Mouse (Mus musculus) erythroblast, embryonic 14.5 days (primary cell): ENCODE results near the gene Nudt4.

Source experiments
- GATA1 ChIP-seq: IDR thresholded peaks from 2 replicates; pipeline ENCODE4 v1.6.1; 2012; ENCODE audit warnings: low read length, inconsistent platforms, mixed read lengths
- TAL1 ChIP-seq: IDR thresholded peaks from 3 replicates; pipeline ENCODE4 v1.6.1; 2012; ENCODE audit warnings: low read length, inconsistent platforms, mixed read lengths

DNA sequence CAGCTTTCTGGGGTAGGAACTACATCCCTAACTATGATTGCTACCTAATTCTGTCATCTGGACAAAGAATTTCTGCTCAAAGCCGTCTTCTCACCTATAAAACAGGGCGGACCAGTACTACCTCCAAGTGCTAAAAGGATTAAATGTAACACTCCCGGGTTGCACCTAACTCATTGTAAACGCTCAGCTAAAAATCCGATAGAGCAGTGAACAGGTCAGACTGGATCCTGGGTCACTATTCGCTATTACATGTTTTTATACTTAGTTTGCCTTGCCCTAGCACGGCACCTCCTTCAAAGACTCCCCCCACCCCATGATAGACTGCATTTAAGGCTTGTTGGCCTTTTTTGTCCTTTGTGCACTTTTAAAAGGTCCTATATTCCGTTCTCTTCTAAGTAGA lies 1.6 kb downstream of the Nudt4 start:
- TF ChIP-seq GATA1: no peak
- no peak for TF ChIP-seq TAL1
